Mouse (Mus musculus): ENCODE measurements at regions not wholly inside any gene's neighbourhood (a gene's known extent, or its start where the extent isn't known, plus 50 kb on each side); places are given as distances from the start of the nearest gene placed in this dataset.

DNA sequence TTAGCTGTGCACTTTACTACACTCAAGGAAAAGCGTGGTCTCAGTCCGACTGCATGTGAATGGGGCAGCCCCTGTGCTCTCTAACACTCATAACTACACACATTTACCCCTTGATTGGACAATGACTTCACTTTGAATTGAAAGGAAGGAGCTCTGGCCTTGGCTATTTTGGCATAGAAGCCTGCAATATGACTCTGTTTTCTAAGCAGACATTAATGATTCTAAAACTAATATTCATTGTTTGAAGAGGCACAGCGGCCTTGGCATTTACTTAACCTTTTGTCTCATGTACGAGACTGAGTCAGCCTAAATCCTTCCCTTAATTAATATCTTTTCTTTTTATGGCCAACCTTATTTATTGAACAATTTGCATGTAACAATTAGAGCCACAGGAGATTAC lies 879.9 kb downstream of the 5730522E02Rik start:
- DNase-seq = no peak

- no peak for DNase-seq
Measured at GRCm38 (mm10) chr11:25322426-25322825, 888.1 kb downstream of the 5730522E02Rik start.

DNA sequence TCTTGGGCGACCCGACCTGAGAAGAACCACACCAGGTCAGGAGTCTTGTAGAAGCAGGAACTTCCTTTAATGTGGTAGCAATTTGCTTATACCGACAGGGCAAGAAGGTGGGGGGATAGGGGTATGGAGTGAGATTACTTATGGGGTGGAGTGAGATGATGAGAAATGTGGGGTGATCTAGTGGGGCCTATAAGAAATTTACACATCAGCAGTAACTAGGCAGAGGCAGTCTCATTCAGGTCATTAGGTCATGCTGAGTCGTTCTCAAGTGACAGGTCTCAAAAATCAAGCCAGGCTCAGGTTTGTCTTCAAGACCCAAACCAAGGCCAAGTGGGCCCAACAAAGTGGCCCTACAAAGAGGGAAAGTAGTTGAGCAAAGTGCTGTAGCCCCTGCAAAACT lies 889.1 kb downstream of the 5730522E02Rik start:
- no peak for DNase-seq

- DNase-seq = no peak
Measured at GRCm38 (mm10) chr11:25314645-25315044, 895.9 kb downstream of the 5730522E02Rik start.

DNA sequence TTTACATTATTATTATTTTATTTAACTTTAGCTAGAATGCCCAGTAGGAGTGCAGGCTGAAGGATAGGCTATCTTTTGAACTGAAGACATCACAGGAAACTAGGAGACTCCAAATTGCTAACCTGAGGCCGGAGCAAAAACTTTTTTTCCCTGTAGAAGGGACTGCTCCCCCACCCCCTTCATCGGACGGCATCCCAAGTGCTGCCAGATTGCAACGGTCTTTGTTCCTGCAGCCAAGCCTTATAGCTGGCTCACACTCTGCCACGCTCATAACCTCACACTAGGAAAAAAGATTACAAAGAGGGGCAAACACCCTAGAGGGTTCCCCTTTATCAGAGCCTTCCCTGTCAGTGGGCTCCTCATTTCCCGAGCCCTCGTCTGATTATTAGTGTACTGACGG lies 896.7 kb downstream of the 5730522E02Rik start:
- DNase-seq = no peak

- DNase-seq = no peak
Measured at GRCm38 (mm10) chr11:25313308-25313707, 897.3 kb downstream of the 5730522E02Rik start.

- DNase-seq = no peak
Measured at GRCm38 (mm10) chr11:25310754-25311153, 899.8 kb downstream of the 5730522E02Rik start.

- DNase-seq = peak; percentile 77
Measured at GRCm38 (mm10) chr11:25301130-25301529, 909.4 kb downstream of the 5730522E02Rik start.

GRCm38 (mm10) chr11:25288346-25288745 lies 922.2 kb downstream of the 5730522E02Rik start:
- DNase-seq = no peak

DNA sequence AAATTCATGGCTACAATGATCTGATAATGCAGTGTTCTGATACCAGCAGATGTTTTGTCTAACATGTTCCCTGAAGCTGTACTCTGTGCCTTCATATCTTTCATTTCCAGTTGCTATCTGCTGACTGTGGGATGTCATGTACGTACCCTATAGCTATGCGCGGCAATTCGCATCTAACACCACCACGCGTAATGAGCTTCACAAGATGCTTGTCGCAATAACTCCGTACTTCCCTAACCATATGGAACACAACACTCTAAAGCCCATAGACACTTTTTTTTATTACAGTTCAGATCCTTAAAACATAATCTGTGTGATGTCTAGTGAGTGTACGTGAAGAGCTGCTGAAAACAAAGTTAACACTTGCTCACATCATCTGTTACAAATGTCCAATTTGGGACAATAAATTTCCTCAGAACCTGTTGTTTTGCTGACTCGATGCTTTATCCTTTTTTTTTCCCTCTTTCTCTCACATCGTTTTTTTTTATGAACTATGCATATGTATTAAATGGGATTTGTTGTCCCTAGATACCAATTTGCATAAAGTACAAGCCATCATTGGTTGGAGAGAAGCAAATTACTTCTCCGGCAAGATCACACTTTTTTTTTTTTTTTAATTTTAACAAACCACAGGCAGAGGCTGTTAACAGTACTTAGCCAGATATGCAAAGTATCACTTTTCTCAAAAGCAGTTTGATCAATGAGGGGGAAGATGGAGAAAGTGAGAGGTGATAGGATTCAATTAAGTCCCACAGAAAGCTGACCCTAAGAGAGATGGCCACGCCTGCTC lies 922.9 kb downstream of the 5730522E02Rik start:
- no peak for DNase-seq

DNA sequence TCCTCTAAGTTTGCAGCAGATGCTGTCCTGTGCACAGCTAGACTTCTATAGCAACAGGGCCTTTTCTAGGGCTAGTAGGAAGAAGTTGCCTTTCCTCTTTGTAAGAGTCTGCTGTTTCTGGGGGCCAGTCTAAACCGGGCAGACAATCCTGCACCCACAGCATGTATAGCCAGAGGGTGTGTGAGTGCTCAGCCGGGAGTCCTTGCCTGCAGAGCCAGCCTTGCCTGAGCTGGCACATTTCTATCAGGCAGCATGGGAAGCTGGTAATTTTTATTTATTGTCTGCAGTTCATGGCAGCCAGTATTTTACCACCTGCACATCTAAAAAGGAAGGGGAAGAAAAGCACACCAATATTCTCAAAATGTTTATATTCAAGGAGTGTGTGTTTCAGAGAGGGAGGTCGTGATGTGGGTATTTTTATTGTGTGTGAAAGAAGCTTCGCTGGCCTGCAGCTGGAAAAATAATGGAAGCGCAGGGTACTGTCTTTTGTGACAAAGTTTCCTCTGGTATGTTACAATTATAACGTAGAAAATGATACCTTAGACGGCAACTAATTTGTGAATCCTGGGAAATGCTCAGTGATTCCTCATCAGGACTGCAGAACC lies 940.5 kb downstream of the 5730522E02Rik start:
- no peak for DNase-seq

- no peak for DNase-seq
Measured at GRCm38 (mm10) chr11:25262906-25263305, 947.7 kb downstream of the 5730522E02Rik start.

DNA sequence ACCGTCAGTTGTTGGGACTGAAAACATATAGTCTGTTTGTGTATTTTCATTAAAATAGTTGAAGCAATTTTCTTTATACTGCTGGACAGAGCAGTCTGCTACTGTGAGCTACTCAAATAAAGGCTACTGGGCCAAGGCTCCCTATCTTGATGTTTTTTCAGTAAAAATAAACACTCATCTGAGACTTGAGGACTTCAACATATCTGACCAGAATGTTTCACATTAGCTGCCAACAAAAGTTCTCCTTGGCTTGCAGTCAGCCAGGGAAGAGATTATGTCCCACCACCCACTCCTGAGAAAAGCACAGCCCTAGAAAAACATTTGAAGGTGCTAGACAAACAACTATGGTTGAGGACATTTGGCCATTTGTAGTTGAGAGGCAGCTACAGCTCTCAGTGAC lies 950.9 kb downstream of the 5730522E02Rik start:
- DNase-seq = no peak

DNA sequence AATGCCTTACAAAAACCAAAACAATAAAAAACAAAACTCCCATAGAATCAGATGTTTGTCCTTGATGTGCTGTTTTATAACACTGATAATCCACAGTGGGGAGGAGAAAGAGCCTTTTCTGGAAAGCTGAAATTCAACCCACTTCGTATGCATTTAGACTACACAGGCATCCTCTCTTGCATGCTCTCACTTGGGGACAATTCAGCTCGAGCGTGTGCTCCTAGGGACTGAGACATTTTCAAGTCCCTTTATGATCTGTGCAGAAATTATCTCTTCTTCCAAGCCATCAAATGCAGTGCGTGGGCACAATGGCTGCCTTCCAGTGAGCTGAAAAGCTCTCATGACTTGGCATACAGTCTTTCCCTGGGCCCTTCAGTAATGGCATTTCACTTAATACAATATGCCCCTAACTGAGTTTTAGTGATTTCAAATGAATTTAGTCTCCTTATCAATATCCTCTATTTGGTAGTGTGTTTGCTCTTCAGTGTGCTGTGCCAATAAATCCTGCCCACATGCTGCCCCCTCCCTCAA lies 977.1 kb downstream of the 5730522E02Rik start:
- no peak for DNase-seq

All from heart, postnatal 4 days (tissue).